Mouse (Mus musculus) liver, embryonic 12.5 days (tissue): ENCODE data around the gene Rabif. TPM values are rescaled to one million over a fixed set of nuclear protein-coding genes. Genes with fewer than 3 reads are reported as not detected.
"Not testable (repeated sequence)": the region's sequence is repeated elsewhere in the genome, so short reads cannot be mapped to it uniquely, and the experiment has no call there.

ENCODE experiments used
- ATAC-seq: fragments of 200-750 bp; cut with Nextera tagmentation; 2 replicates; pipeline ENCODE4 v1.8.0; 2017; ENCODE audit warnings: moderate number of reproducible peaks, mild to moderate bottlenecking, moderate library complexity
- H3K27ac ChIP-seq: fragments of 300-500 bp; sonication (generic); 2 replicates; pipeline ENCODE4 v1.5.1; 2016; ENCODE audit warnings: mild to moderate bottlenecking
- H3K27me3 ChIP-seq: fragments of 300-500 bp; sonication (generic); replicated peaks from 2 replicates; pipeline ENCODE4 v1.6.1; 2016; ENCODE audit warnings: mild to moderate bottlenecking, moderate library complexity
- H3K36me3 ChIP-seq: fragments of 300-500 bp; sonication (generic); 2 replicates; pipeline ENCODE4 v1.6.1; 2016; ENCODE audit warnings: mild to moderate bottlenecking, moderate library complexity
- H3K4me1 ChIP-seq: fragments of 300-500 bp; sonication (generic); 2 replicates; pipeline ENCODE4 v1.6.1; 2016
- H3K4me2 ChIP-seq: fragments of 300-500 bp; sonication (generic); 2 replicates; pipeline ENCODE4 v1.6.1; 2016; ENCODE audit warnings: mild to moderate bottlenecking, moderate library complexity
- H3K4me3 ChIP-seq: fragments of 300-500 bp; sonication (generic); 2 replicates; pipeline ENCODE4 v1.5.1; 2016; ENCODE audit warnings: mild to moderate bottlenecking, moderate library complexity
- H3K9ac ChIP-seq: fragments of 300-500 bp; sonication (generic); 2 replicates; pipeline ENCODE4 v1.6.1; 2016; ENCODE audit warnings: mild to moderate bottlenecking, moderate library complexity
- H3K9me3 ChIP-seq: fragments of 300-500 bp; sonication (generic); replicated peaks from 2 replicates; pipeline ENCODE4 v1.6.1; 2016; ENCODE audit warnings: mild to moderate bottlenecking, moderate library complexity
- WGBS: fragments of 180-500 bp; shearing (Covaris S2); methylation state at CpG from one replicate; pipeline ENCODE4 v1.1.7; 2016; ENCODE audit not compliant: insufficient replicate concordance; 5-methylcytosine and 5-hydroxymethylcytosine counted together
- polyA plus RNA-seq: library from polyadenylated mRNA; unstranded; fragments of >200 nt; fragmentation: Nextera tagmentation; extraction: Ambion mirVana; gene quantifications from 2 replicates; pipeline ENCODE4 v1.2.1, GENCODE M21; 2016

Gene Rabif
- polyA plus RNA-seq, 1 experiment from 2014 or later, result 24.2 TPM

DNA sequence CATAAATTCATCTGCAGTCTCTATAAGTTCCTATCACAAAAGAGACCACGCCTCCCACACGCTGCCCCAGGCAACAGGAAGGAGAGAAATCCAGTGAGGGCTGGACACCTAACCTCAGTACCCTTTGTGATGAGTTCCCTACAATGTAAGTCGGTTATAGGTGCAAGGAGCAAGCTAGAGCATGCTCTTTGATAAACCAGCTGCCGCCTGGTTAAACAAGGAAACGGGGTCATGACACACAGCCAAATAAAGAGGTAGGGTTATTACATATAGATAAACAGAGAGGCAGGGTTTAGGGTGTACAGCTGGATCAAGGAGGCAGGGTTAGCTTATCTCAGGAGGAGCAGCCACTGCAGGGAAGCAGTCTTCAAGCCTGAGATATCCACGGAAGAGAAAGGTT is 32.3 kb downstream of the Rabif start:
- peaks cover 56% of the 10 kb centered on the region for H3K4me1 ChIP-seq
- WGBS, result 23% methylated on average over 6 of the region's 6 CpGs
- H3K4me3 ChIP-seq, result peak overlapping the region; percentile 36
- H3K27me3 ChIP-seq, result no peaks in the 10 kb centered on the region
- H3K4me2 ChIP-seq, result peak overlapping the region; percentile 68
- peak overlapping the region; percentile 60 for H3K9ac ChIP-seq
- no peaks in the 10 kb centered on the region for H3K9me3 ChIP-seq
- ATAC-seq, result peak; percentile 99
- H3K36me3 ChIP-seq, result no peaks in the 10 kb centered on the region
- H3K27ac ChIP-seq, result peak overlapping the region; percentile 96

DNA sequence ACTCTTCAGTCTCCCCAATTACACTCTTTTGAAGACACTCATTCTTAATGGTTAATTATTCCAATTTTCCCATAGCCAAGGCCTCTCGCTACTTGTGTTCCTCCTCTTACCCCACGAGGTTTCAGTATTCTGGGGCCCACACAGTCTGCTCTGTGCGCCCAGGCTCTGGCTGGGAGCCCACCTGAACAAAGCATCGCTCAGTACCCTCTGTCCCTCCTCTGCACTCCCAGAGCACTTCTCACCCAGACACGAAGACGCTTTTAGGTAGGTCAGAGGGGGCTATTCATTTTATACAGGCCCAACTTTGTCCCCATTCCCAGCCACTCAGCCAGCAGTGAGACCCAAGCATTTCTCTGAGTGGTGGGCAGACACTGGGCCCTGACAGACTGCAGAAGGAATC is 36.2 kb downstream of the Rabif start:
- Histone ChIP-seq H3K9ac (no peak overlapping the region), H3K27me3 (no peaks in the 10 kb centered on the region), H3K27ac (peak overlapping the region; percentile 43), H3K9me3 (no peaks in the 10 kb centered on the region), H3K36me3 (no peaks in the 10 kb centered on the region), H3K4me3 (no peak overlapping the region), H3K4me2 (no peak overlapping the region), H3K4me1 (peaks cover 49% of the 10 kb centered on the region)
- ATAC-seq, result no peak
- 76% methylated on average over 6 of the region's 6 CpGs for WGBS

DNA sequence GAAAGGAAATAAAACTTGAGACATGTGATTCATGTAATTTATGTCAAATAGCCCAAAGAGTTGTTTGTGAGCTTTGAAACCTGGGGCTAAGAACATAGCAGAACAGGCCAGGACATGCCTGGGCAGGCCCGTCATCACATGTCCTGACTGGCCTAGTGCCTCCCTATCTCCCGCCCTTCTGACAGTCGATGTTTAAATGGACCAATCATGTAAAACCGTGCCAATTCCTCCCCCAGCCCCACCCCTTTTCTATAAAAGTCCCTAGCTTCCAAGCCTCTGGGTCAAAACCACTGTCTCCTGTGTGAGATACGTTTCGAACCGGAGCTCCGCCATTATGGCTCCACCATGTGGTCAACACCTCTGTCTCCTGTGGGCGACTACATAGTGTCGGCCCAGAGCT is 39.3 kb downstream of the Rabif start:
- whole genome bisulfite sequencing, result 91% methylated on average over 10 of the region's 10 CpGs
- H3K27me3 ChIP-seq, H3K4me2 ChIP-seq, ATAC-seq, H3K36me3 ChIP-seq, H3K27ac ChIP-seq, H3K9me3 ChIP-seq, H3K9ac ChIP-seq, H3K4me3 ChIP-seq: not testable (repeated sequence)
- peaks cover 30% of the 10 kb centered on the region for H3K4me1 ChIP-seq

DNA sequence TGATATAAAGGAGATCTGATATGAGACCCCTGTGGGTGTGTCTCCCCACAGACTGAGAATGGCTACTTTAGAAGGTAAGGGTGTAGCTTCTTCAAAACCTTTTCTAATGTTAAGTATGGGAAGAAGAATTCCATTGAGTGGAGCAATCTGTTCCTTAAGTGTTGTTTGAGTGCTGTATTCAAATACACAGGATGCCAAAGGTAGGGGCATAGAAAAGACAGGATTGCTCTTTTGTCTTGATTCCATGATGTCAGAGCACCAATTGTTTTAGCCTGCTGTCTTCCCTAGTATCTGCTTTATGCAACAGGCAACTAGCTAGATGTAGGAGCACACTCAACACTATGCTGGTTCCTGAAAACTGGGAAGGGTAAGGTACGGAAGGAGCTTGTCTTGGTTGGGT is 40.6 kb downstream of the Rabif start:
- H3K27me3 ChIP-seq, result no peaks in the 10 kb centered on the region
- no peak for ATAC-seq
- H3K9ac ChIP-seq, result no peak overlapping the region
- no peak overlapping the region for H3K4me3 ChIP-seq
- no peaks in the 10 kb centered on the region for H3K9me3 ChIP-seq
- no peak overlapping the region for H3K27ac ChIP-seq
- no peak overlapping the region for H3K4me2 ChIP-seq
- WGBS, result 82% methylated on average over 1 of the region's 1 CpGs
- peaks cover 25% of the 10 kb centered on the region for H3K4me1 ChIP-seq
- H3K36me3 ChIP-seq, result no peaks in the 10 kb centered on the region

DNA sequence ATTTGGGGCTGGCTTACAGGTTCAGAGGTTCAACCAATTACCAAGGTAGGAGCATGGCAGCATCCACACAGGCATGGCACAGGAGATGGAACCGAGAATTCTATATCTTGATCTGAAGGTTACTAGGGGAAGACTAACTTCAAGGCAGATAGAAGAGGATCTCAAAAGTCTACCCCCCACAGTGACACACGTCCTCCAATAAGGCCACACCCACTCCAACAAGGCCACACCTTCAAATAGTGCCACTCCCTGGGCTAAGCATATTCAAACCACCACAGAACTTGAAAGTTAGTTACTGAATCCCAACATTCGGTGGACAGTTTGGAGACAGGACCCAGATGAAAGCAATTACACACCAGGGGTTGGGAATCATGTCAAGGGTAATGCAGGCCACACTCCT is 41.1 kb downstream of the Rabif start:
- Histone ChIP-seq H3K4me2 (no peak overlapping the region), H3K36me3 (no peaks in the 10 kb centered on the region), H3K27me3 (no peaks in the 10 kb centered on the region), H3K27ac (no peak overlapping the region), H3K4me3 (no peak overlapping the region), H3K4me1 (peaks cover 21% of the 10 kb centered on the region), H3K9me3 (no peaks in the 10 kb centered on the region), H3K9ac (no peak overlapping the region)
- WGBS, result 57% methylated on average over 3 of the region's 3 CpGs
- ATAC-seq, result peak; percentile 63

DNA sequence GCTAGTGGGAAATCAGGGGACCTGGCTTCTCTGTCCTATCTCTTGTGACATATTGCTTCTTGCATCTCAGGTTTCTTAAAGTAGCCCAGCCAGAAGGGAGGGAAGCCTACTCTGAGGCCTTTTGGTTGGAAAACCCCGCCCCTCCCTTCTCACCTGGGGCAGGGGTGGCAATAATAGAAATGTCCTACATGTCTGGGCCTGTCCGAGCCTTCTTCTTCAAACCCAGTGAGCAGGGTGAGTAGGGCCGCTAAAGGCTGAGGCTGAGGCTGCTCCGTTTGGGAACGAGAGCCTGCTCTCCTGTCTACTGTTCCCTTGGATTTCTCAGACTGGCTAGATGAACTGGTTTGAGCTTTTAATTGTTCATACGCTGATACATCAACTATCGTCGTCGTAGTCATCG is 46.2 kb downstream of the Rabif start:
- no peaks in the 10 kb centered on the region for H3K36me3 ChIP-seq
- H3K4me2 ChIP-seq, result no peak overlapping the region
- no peak overlapping the region for H3K9ac ChIP-seq
- H3K27me3 ChIP-seq, result 0 out of 2 replicates have a peak, but pooled peaks cover 3% of the 10 kb centered on the region
- H3K4me3 ChIP-seq, result no peak overlapping the region
- H3K27ac ChIP-seq, result no peak overlapping the region
- WGBS, result 82% methylated on average over 10 of the region's 10 CpGs
- no peaks in the 10 kb centered on the region for H3K9me3 ChIP-seq
- H3K4me1 ChIP-seq, result peaks cover 5% of the 10 kb centered on the region
- ATAC-seq, result no peak

DNA sequence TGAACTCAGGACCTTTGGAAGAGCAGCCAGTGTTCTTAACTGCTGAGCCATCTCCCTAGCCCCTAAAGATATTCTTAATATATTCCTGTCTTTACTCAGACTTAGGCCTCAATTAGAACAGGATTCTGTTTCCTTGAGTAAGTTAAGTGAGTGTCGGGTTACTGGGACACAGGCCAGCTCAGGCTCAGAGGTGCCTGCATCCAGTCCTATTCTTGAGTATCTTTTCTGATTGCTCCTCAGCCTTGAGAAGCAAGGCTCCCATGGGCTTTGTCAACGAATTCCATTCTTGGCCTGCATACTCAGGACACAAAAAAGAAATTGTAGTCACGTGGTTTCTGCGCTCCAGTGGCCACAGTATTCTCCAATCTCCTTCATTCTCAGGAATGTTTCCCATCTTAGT is 53.8 kb downstream of the Rabif start:
- Histone ChIP-seq H3K9me3 (no peaks in the 10 kb centered on the region), H3K4me2 (no peak overlapping the region), H3K27me3 (0 out of 2 replicates have a peak, but pooled peaks cover 5% of the 10 kb centered on the region), H3K36me3 (no peaks in the 10 kb centered on the region), H3K27ac (no peak overlapping the region), H3K4me1 (peaks cover 10% of the 10 kb centered on the region), H3K9ac (no peak overlapping the region), H3K4me3 (no peak overlapping the region)
- WGBS, result 70% methylated on average over 4 of the region's 4 CpGs
- ATAC-seq, result no peak

DNA sequence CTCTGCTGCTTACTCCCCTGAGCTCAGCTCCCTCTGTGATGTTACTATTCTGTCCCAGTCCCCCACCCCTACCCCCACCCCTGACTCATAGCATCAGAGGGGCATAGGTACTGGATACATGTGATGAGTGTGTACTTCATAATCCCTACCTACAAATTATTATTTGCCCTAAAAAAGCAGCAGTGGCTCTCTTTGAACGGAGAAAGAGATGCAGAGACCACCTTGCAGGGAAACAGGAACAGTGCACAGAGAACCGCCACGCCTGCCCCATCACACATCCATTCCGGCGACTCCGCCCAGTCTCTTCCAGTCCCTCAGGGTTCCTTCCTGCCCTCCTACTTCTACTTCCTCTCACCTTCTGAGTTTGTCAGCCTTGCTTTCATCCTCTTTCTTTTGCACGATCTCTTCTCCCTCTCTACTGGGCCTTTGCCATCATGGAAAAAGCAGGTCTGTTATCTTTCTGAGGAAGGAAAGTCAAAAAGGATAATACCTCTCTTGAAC is 55.2 kb downstream of the Rabif start, which contains the start of gene Mgat4e:
Gene Mgat4e (minus strand): TSS at position 51 of the 501 bp plus-strand sequence.
- ATAC-seq, result no peak
- 0 out of 2 replicates have a peak, but pooled peaks cover 5% of the 10 kb centered on the region for H3K27me3 ChIP-seq
- H3K4me1 ChIP-seq, result peaks cover 10% of the 10 kb centered on the region
- H3K4me3 ChIP-seq, result no peak within 1 kb of the TSS
- no peak within 1 kb of the TSS for H3K4me2 ChIP-seq
- WGBS, result 22% methylated on average over 7 of the region's 7 CpGs
- no peak within 1 kb of the TSS for H3K9ac ChIP-seq
- no peaks in the 10 kb centered on the region for H3K36me3 ChIP-seq
- H3K9me3 ChIP-seq, result no peaks in the 10 kb centered on the region
- H3K27ac ChIP-seq, result no peak within 1 kb of the TSS

DNA sequence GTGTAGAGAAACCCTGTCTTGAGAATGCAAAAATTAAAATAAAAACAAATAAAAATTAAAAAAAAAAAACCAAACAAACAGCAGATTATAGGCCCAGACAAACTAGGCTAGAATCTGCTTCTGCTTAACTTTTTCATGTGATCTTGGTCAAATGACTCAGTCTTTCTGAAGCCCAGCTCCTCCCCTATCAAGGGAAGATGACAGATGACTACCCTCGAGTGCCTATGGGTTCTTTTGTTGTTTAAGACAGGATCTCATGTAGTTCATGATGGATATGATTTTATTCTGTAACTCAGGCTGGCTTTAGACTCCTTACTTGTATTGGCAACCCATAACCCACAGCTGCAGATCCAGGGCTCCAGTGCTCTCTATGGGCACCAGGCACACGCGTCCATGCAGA is 57.4 kb downstream of the Rabif start:
- no peaks in the 10 kb centered on the region for H3K9me3 ChIP-seq
- peaks cover 26% of the 10 kb centered on the region for H3K4me1 ChIP-seq
- H3K4me2 ChIP-seq, result no peak overlapping the region
- H3K36me3 ChIP-seq, result no peaks in the 10 kb centered on the region
- no peak overlapping the region for H3K4me3 ChIP-seq
- WGBS, result 68% methylated on average over 3 of the region's 3 CpGs
- no peak for ATAC-seq
- H3K27me3 ChIP-seq, result 0 out of 2 replicates have a peak, but pooled peaks cover 5% of the 10 kb centered on the region
- H3K9ac ChIP-seq, result no peak overlapping the region
- H3K27ac ChIP-seq, result no peak overlapping the region

DNA sequence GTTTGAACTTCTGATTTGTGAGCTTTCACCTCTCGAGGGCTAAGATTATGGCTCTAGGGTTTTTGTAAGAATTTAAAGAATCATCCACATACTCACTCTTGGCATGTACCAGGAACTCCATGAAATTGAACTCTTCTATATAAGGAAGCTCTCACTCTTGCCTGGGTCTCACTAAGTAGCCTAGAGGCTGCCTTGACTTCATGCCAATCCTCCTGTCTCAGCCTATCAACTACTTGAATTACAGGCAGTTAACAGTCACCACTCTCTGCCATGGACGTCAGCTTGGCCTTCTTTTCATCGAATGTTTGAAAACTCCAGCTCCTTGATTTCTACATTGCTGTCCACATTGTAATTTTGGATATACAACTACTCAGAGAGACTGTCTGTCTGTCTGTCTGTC is 57.9 kb downstream of the Rabif start:
- WGBS, result 60% methylated on average over 3 of the region's 3 CpGs
- Histone ChIP-seq H3K9ac (no peak overlapping the region), H3K9me3 (no peaks in the 10 kb centered on the region), H3K4me2 (no peak overlapping the region), H3K27me3 (0 out of 2 replicates have a peak, but pooled peaks cover 5% of the 10 kb centered on the region), H3K36me3 (no peaks in the 10 kb centered on the region), H3K4me1 (peaks cover 31% of the 10 kb centered on the region), H3K4me3 (no peak overlapping the region), H3K27ac (no peak overlapping the region)
- ATAC-seq, result no peak

DNA sequence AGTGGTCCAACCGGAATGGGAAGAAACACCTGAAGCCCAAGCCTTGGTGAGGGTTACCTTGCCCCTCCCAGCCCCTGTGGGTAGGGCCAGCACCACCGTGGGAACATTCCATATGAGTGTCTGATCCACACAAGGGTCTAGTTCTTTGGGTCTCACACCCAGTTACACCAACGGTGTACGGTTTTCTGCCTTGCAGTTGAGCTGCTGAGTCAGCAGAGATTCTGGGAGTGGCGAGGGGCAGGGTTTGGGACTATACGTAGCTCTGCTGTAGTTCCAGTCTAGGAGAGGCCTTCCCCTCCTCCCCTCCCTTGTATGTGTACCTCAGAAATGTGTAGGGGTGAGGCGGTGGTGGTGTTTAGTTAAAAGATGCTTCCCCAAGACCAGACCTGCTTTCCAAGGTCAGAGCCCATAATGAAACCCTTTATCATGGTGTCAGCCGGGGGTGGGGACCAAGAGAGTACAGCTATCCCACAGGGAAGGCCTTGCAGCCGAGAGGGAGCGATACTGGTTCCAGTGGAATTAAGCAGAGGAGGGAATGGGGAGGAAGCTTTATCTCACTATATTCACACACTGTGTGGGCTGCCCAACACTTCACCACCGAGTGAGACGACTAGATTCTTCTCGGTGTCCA is 60.9 kb downstream of the Rabif start:
- ATAC-seq, result no peak
- H3K9ac ChIP-seq, result peak overlapping the region; percentile 74; the same call in 1 of the 2 replicates
- H3K27ac ChIP-seq, result no peak overlapping the region

DNA sequence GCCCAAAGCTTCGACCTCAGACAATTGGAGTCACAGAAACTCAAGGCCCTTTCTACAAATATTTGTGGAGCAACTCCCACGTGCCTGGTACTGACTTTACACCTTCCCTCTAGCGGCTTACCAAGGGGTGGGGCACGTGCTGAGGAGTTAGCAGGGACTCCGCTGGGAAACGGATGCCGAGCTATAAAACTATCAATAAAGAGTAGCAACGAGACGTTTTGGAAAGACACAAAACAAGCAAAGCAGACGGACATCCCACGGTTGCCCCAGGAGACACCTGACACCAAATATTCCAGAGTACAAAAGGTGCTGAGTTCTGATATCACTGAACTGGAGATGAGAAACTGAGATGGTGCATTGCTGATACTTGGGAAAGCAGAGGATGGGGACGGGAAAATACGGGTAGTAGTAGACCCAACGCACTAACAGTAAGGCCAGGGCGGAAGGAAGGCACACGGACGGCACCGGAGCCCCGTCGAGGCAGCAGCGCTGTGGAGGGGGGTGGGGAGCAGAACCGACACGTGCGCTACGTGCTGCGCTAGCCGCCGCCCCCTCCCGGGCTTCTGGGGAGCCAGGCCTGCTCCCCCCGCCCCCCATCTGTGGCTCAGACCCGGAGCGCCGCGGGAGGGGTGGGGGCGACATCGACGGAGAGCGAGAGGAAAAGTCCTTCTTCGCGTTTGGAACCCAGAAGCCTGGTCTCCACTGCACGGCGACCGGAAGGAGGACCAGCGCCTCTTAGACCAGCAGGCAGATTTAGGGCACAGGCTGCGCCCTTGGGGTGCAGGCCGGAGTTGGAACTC is 61.6 kb downstream of the Rabif start:
- peak overlapping the region; percentile 99 for H3K4me2 ChIP-seq
- H3K4me1 ChIP-seq, result peaks cover 37% of the 10 kb centered on the region
- H3K9ac ChIP-seq, result peak overlapping the region; percentile 74
- ATAC-seq, result peak; percentile 8; the same call in 1 of the 2 replicates
- H3K27me3 ChIP-seq, result no peaks in the 10 kb centered on the region
- peak overlapping the region; percentile 73 for H3K4me3 ChIP-seq
- H3K36me3 ChIP-seq, result no peaks in the 10 kb centered on the region
- H3K9me3 ChIP-seq, result no peaks in the 10 kb centered on the region
- WGBS, result 3% methylated on average over 46 of the region's 46 CpGs
- H3K27ac ChIP-seq, result peak overlapping the region; percentile 73

More for the DNA sequence above, 60.9 kb downstream of the Rabif start:
- H3K4me3 ChIP-seq, result peak overlapping the region; percentile 73
- no peaks in the 10 kb centered on the region for H3K9me3 ChIP-seq
- WGBS, result 30% methylated on average over 13 of the region's 13 CpGs
- H3K36me3 ChIP-seq, result no peaks in the 10 kb centered on the region
- peak overlapping the region; percentile 99 for H3K4me2 ChIP-seq
- H3K27me3 ChIP-seq, result no peaks in the 10 kb centered on the region
- H3K4me1 ChIP-seq, result peaks cover 30% of the 10 kb centered on the region
